8 mouse cellular contexts compared by ENCODE assay signal in the genomic region with DNA sequence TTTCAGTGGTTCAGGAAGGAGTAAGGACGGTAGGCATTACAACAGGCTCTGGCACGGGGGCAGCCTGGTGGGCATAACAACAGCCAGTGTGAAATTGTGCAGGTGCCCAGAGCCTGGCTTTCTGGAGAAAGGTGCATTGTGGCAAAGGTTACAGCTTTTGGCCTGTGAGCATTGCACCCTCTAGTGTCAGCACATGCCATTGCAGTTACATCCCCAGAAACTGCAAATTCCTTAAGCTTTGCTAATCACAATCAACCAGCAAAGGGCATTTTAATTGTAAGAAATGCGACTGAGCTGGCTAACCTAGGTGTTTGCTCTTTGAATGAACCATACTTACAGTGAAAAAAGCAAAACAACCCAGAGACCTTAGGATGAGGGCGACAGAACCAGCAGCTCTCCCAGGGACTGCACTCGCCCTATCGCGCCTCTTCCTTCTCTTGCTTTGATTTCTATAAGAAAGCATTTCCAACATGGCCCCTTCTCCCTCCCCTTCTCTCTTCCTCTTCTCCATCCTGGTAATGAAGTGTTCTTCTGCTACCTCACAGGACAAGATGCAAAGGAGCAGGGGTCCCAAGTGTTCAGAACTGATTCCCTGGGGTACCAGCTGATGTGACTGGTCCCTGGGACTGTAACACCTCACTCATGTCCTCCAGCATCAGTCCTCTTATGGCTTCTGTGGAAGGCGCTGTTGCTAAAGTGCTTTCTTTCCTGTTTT. TPM values are rescaled to one million over a fixed set of nuclear protein-coding genes. Genes with fewer than 3 reads are reported as not detected.
DNase-seq lines count a peak whose midpoint lies in the region; ATAC-seq and TF ChIP-seq lines count a peak whose summit lies in the region.

No protein-coding gene starts in this region.

- WGBS in heart, embryonic 12.5 days = 3% methylated on average over 8 of the region's 8 CpGs
- WGBS in lung, postnatal 0 days = 2% methylated on average over 8 of the region's 8 CpGs

- H3K4me1 ChIP-seq in heart, embryonic 12.5 days (replicated peaks) = peaks cover 12% of the 10 kb centered on the region
- H3K4me1 ChIP-seq in lung, postnatal 0 days (ENCODE audit: insufficient read depth, low read depth, low read length) = peaks cover 8% of the 10 kb centered on the region; the same call in 1 of the 2 replicates

- peak overlapping the region; percentile 74 for H3K4me2 ChIP-seq in heart, embryonic 12.5 days
- peak overlapping the region; percentile 53 for H3K4me2 ChIP-seq in lung, postnatal 0 days (replicated peaks; ENCODE audit: low read depth, low read length)

- peak; percentile 53 to 55 for DNase-seq in adrenal gland, adult 18-20 months (ENCODE audit: low spot score in 2 of 2)
- no peak for DNase-seq in adrenal gland, adult 8-10 months
- DNase-seq in adipocyte (ENCODE audit: low spot score) = peak; percentile 81
- peak; percentile 61 for DNase-seq in embryo, embryonic 11 days
- peak; percentile 65 for DNase-seq in kidney, adult 9 months
- DNase-seq in lung, postnatal 0 days (ENCODE audit: low spot score) = peak; percentile 67
- DNase-seq in retina, embryonic 14.5 days (ENCODE audit: low spot score) = peak; percentile 82

- no peak overlapping the region for H3K27ac ChIP-seq in heart, embryonic 12.5 days (ENCODE audit: poor library complexity, severe bottlenecking)
- no peak overlapping the region for H3K27ac ChIP-seq in lung, postnatal 0 days (ENCODE audit: low read length)

- H3K9me3 ChIP-seq in heart, embryonic 12.5 days (replicated peaks) = no peaks in the 10 kb centered on the region
- no peaks in the 10 kb centered on the region for H3K9me3 ChIP-seq in lung, postnatal 0 days (ENCODE audit: low read length)

- H3K36me3 ChIP-seq in heart, embryonic 12.5 days = no peaks in the 10 kb centered on the region
- H3K36me3 ChIP-seq in lung, postnatal 0 days (ENCODE audit: insufficient read depth, low read length) = no peaks in the 10 kb centered on the region

- peaks cover 42% of the 10 kb centered on the region for H3K27me3 ChIP-seq in heart, embryonic 12.5 days (replicated peaks)
- peaks cover 14% of the 10 kb centered on the region; the same call in 1 of the 2 replicates for H3K27me3 ChIP-seq in lung, postnatal 0 days (replicated peaks; ENCODE audit: insufficient read depth, low read length)

- peak; percentile 86 for TF ChIP-seq CTCF in lung, postnatal 0 days (IDR thresholded peaks at IDR 0.05)

- H3K4me3 ChIP-seq in heart, embryonic 12.5 days = peak overlapping the region; percentile 43
- H3K4me3 ChIP-seq in lung, postnatal 0 days (ENCODE audit: low read depth, low read length) = peak overlapping the region; percentile 3; the same call in 1 of the 2 replicates

- peak overlapping the region; percentile 32; the same call in 1 of the 2 replicates for H3K9ac ChIP-seq in heart, embryonic 12.5 days
- H3K9ac ChIP-seq in lung, postnatal 0 days (replicated peaks; ENCODE audit: low read depth) = 0 out of 2 replicates have a peak overlapping the region, but pooled peaks have one; percentile 3

- TF ChIP-seq EP300 in lung, postnatal 0 days (IDR thresholded peaks at IDR 0.05) = no peak

- ATAC-seq in heart, embryonic 12.5 days (ENCODE audit: insufficient number of reproducible peaks, low FRiP score) = no peak
- peak; percentile 16; the same call in 1 of the 2 replicates for ATAC-seq in lung, postnatal 0 days

RNA-seq across cellular contexts. Expression of a gene that starts 25.3 kb away (rescaled TPM):
- total RNA-seq in adrenal gland, adult 18-20 months (2021) = 10 to 100 TPM; 42.5 to 42.8 TPM
- total RNA-seq in adrenal gland, adult 8-10 months (2022) = 10 to 100 TPM; 32.7 to 40.0 (median 35.4) TPM
- 10.7 and 13.4 TPM in 2 replicates for polyA plus RNA-seq in heart, embryonic 12.5 days (2016; fragmentation: Nextera tagmentation; extraction: Ambion mirVana)
- polyA plus RNA-seq in lung, postnatal 0 days (2015; fragmentation: Nextera tagmentation; extraction: Ambion mirVana) = 5.8 and 8.7 TPM in 2 replicates
